Mouse (Mus musculus): ENCODE results near the gene Izumo4.

Izumo4 gene

DNA sequence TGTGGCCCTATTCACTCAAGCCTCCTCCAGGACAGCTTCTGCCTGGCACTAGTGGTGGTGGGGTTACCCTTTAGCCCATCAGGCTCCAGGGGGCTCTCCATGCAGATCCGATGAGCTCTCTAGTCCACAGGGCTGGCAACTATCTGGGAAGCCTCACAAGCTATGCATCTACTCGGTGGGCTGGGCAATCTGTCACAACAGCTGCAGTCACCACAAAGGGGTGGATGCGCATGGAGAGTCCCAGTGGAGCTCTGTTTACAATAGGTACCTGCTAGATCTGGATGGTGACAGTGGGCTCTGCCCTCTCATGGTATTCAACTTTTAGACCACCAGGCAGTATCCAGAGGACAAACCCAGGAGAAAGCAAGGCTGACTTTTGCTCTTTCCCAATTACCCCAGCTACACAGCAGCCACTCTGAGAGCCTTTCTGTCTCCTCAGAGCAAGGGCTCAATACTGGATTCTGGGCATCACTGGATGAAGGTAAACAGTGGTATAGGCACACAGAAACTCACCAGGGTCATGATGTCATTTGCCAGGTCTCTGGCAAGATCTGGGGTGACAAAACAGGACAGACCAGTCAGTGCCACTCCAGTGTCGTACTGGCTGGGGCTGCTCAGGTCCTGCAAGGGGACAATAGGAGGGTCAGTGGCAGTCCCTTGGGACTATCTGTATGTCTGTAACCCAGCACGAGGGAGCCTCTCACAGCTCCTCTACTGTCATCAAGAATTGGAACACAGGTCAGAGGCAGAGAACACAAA lies 25.6 kb downstream of the Izumo4 start:
- DNase-seq (ENCODE audit: low spot score in 2 of 2), result no peak

DNA sequence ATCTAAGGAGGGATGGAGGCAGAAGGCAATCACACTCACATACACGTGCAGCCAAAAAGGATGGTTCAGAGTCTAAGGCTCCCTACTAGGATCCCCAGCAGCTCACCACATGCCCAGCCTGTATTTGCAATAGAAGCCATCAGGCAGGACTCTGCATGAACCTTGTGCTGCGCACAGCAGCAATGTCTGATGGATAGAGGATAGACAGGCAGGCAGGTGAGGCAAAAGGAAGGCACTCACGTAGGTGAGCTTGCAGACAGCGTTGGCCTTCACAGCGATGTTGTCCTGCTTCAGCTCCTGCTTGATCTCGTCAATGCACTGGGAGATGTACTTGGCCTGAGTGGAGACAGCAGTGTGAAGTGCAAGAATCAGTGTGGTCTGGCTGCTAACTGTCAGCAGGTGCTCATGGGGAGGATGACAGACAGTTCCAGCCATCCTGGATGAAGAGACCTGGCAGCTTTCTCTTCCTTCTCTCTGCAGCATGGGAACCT lies 30.7 kb downstream of the Izumo4 start:
- DNase-seq (ENCODE audit: low spot score in 2 of 2), result no peak

DNA sequence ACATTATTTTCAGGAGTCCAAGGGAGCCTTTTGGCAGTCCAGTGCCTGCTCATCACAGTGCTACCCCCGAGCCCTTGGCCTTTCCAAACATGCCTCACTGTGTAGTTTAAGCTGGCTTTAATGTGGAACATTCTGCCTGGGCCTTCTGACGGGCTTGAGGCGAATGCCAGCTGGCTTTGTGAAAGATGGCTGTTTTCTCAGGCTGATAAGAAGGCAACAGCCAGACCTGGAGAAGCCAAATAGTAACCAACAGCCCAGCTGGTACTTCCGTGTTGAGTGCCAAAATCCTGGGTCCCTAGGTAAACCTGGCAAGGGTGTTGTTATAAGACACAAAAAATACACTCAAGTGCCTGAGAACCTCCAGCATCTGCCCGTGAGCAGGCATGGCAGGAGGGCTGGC lies 34.7 kb downstream of the Izumo4 start:
- no peak for DNase-seq (ENCODE audit: low spot score in 2 of 2)

DNA sequence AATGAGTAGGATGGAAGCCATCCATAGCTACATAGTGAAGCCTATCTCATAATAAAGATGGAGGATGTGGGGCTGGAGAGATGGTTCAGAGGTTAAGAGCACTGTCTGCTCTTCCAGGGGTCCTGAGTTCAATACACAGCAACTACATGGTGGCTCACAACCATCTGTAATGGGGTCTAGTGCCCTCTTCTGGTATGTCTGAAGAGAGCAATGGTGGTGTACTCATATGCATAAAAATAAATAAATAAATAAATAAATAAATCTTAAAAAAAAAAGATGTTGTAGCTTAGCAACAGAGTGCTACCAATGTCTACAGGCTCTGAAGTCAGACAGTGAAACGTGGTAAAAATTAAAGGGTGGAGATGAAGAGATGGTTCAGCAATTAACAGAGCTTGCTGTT lies 36.7 kb downstream of the Izumo4 start:
- DNase-seq (ENCODE audit: low spot score in 2 of 2), result no peak

DNA sequence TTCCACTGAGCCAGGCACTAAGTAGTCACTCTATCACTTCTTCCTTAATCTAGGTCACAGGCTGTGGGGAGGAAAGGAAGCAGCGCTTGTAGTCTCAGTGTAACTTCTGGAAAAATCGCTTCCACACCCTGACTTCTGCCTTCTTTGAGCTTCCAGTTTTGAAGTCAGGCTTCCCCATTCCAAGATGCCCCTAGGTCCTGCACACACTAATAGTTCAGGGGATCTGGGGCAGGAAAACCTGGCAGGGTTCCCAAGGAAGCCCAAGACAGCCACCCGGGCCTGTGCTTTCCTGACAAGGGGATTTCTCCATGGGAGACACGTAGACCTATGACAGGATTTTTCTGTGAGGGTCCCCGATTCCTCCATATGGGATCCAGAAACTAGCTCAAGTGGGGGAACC lies 39.2 kb downstream of the Izumo4 start:
- no peak for DNase-seq (ENCODE audit: low spot score in 2 of 2)

DNA sequence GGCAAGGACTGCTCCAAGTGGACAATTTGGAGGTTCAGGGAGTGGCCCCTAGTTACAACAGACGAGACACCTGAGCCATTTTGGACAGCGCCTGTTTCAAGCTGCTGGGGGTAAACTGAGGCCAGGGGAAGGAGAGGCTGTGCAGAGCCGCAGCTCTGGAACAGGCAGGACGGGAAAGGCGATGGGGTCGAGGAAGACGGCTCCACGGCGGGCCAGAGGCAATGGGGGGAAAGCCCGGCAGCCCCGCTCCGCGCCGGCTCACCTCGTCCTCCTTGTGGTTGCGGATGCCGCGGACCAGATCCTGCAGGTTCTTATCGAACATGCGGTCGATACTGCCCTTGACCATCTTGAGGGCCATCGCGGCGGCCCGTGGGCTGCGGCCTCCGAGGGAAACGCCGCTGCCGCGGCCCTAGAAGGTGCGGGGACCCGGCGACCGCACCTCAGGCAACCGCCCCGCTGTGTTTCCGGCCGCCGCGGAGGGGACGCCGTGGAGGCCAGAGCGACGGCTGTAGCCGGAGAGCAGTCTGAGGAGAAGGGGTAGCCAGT lies 39.7 kb downstream of the Izumo4 start:
- no peak for DNase-seq (ENCODE audit: low spot score in 2 of 2)

DNA sequence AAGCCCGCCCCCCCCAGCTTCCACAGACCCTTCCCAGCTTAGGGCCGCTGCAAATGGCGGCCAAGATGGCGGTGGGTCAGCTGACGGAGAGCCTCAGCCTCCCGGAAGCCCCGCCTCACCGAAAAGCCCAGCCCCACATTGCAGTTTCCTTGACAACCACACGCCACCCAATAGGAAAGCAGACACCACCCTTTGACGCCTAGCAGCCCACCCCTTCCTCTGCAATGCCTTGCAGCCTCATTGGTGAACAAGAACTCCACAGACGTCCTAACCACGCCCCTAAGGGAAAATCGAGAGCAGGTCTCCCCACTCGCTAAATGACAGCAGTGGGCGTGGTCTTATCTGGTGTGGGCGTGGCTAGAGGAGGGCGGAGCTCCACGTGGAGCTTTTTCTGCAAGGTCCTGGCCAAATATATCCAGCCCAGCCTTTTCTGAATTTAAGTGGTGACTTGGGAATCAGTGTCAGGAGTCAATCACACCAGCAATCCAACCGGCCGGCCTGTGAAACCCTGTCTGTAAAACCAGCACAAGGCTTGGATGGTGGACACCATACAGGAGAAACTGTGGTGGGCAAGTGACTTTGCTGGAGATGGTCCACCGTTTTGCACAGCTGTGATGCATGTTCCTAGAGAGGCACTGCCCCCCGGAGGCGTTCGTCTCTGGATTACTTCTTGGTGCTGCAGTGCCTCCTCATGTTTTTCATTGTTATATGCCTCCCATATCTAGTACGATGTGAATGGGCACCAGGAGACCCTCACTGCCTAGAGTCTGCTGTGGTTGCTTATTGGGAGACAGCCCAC lies 40.4 kb downstream of the Izumo4 start, which contains the start of gene Ap3d1:
Ap3d1 (minus strand) TSS at position 85 of the 799 bp plus-strand sequence.
- DNase-seq (ENCODE audit: low spot score in 2 of 2), result peak; percentile 86 to 90

DNA sequence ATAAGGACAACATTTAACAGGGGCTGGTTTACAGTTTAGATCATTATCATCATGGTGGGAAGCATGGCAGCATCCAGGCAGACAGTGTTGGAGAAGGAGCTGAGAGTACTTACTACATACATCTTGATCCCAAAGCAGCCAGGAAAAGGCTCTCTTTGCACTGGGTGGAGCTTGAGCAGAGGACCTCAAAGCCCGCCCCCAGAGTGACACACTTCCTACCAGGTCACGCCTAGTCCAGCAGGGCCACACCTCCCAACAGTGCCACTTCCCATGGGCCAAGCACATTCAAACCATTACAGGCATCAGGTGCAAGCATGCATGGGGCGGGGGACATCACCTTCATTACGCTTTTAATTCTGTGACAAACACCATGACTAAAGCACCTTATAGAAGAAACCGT lies 42.3 kb downstream of the Izumo4 start:
- DNase-seq (ENCODE audit: low spot score in 2 of 2), result no peak

DNA sequence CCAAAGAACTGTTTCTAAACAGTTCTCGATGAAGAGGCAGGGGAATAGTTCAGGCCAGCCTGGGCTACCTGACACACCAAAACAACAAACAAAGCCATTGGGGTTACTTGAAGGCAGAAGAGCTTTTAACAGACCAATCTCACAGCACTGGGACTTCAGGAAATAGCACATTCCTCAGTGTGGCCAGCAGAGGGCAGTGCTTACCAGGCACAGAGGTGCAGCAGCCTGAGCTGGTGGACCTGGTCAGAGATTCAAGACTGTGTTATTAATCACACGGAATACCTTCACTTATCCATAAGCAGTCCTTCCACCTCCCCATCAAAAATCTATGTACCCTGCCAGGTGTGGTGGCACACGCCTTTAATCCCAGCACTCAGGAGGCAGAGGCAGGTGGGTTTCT lies 45.4 kb downstream of the Izumo4 start:
- peak; percentile 37 to 64 for DNase-seq (ENCODE audit: low spot score in 2 of 2)

DNA sequence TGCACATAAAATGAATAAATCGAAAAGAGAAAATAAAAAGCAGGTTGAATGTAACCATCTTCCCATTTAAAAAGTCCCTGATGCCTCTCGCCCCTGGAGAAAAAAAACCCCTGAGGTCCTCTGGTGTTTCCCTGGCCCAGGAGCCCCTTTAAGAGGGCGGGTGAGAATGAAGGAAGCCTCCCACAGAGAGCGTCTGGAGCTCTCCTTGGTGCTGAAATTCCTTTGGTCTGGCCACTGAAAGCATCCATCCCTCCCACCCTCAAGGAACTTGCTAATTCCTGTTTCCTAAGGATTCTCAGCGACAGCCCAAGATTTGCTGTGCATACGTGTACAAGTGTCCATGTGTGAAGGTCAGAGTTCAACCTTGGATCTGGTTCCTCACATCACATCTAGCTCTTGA lies 46.6 kb downstream of the Izumo4 start:
- no peak for DNase-seq (ENCODE audit: low spot score in 2 of 2)

DNA sequence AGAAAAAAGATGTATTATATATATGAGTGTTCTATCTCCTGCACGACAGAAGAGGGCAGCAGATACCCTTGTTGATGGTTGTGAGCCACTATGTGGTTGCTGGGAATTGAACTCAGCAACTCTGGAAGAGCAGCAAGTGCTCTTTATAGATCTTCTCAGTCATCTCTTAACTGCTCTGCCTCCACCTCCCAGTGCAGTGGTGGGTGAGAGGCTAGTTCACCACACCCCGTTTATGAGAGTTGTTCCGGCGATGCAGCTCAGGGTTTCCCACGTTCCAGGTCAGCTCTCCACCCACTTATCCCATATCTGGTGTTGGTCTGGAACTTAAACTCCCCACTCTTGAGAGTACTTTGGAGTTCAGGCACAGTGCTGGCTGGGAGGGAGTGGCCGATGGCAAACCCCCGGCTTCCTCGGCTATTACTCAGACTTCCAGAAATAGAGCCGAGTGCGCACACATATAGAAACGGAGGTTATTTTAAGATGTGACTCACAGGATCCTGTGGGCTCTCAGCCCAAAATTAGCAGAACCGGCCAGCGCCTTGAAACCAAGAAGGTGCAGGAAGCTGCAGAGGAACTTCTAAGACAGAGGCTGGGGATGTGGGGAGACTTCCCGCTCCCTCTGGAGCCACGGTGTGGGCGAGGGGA lies 49.3 kb downstream of the Izumo4 start:
- peak; percentile 28 to 48 for DNase-seq (ENCODE audit: low spot score in 2 of 2)

DNA sequence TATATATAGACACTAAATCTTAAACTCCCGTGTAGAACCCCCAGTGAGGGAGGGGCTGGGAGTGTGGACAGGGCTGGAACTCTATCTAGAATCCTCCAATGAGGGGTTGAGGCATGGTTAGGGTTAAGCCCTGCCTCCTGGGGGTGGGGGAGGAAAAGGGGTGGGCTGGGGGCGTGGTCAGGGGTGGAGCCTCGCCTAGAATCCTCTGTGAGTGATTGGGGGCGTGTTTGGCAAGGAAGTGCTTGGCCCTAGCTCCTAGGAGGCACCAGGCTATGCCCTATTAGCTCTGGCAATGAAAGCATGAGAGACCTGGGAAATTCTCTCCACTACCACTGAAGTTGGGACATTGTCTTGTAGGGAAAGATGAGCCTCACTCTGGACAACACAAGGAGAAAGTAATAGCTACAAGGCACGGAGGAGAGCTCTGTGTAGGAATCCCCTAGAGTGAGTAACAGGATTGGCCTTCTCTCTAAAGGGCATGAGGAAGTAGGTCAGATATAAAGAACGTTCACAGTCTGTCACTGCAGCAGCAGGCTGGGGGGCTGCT lies 50.2 kb downstream of the Izumo4 start:
- DNase-seq (ENCODE audit: low spot score in 2 of 2), result no peak

DNA sequence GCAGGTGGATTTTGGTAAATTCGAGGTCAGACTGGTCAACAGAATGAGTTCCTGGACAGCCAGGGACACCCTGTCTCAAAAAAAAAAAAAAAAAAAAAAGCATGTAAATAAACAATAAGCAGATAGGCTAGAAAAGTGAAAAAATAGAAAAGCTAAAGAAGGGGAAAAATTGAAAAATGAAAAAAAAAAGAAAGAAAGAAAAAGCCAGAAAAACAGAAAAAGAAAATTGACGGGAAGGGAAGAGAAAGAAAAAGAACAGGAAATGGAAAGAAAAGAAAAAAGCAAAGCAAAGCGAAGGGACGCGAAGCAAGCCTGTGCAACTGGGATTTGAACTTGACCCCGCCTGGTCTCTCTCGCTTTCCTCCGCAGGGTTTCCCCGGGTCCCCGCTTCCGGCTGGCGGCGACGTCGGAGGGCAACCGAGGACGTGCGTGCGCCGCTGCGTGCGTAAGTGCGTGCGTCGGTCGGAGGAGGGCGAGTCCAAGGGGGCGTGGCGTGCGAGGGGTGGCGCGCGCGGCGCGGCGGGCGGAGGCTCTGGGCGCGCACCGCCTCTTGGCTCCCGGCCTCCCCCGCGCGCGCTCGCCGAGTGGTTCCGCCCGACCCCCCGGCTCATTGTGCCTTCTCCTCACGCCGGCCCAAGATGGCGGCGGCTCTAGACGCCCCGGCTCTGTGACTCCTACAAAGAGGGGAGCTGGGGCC lies 52.8 kb downstream of the Izumo4 start, which contains the start of gene Dot1l:
Dot1l (plus strand) TSS at position 613 of the 697 bp plus-strand sequence.
- DNase-seq (ENCODE audit: low spot score in 2 of 2), result peak; percentile 92 to 96

Data from frontal cortex, postnatal 25 days (tissue).